Mouse (Mus musculus) heart, adult 2 months (tissue): ENCODE results near the gene Pes1.

Experiments used
- CTCF ChIP-seq: fragments of 200-600 bp; IDR thresholded peaks from 2 replicates; pipeline ENCODE4 v1.8.1; 2022; ENCODE audit warnings: antibody characterized with exemption, mild to moderate bottlenecking, moderate library complexity
- EP300 ChIP-seq: fragments of 200-500 bp; IDR thresholded peaks from 2 replicates; pipeline ENCODE4 v1.6.1; 2011; ENCODE audit warnings: low read depth, low read length, control low read depth; ENCODE audit not compliant: insufficient read depth
- POLR2A ChIP-seq: fragments of 200-500 bp; IDR thresholded peaks from 2 replicates; pipeline ENCODE4 v1.6.1; 2011; ENCODE audit warnings: mild to moderate bottlenecking, low read depth, low read length, control low read depth; ENCODE audit not compliant: insufficient read depth

GRCm38 (mm10) chr11:3921281-3921850 is 42.4 kb upstream of the Pes1 start:
- TF ChIP-seq POLR2A (no peak), CTCF (peak; percentile 84), EP300 (no peak)
